Mouse (Mus musculus) heart, postnatal 0 days (tissue): ENCODE measurements at regions not wholly inside any gene's neighbourhood (a gene's known extent, or its start where the extent isn't known, plus 50 kb on each side); places are given as distances from the start of the nearest gene placed in this dataset.

Experiments used
- ATAC-seq: fragments of 200-750 bp; cut with Nextera tagmentation; 2 replicates; pipeline ENCODE4 v1.8.0; 2017; ENCODE audit warnings: low read depth, moderate number of reproducible peaks, moderate library complexity; ENCODE audit not compliant: insufficient read depth
- DNase-seq: peaks from one replicate; pipeline ENCODE4 v3.0.0-alpha.2; 2016; ENCODE audit warnings: low spot score
- H3K27ac ChIP-seq: fragments of 300-500 bp; sonication (generic); 2 replicates; pipeline ENCODE4 v1.5.1; 2014; ENCODE audit warnings: low read depth, mild to moderate bottlenecking
- H3K27me3 ChIP-seq: fragments of 300-500 bp; sonication (generic); 2 replicates; pipeline ENCODE4 v1.6.1; 2014; ENCODE audit warnings: low read length, mixed read lengths; ENCODE audit not compliant: control insufficient read depth, insufficient read depth
- H3K36me3 ChIP-seq: fragments of 300-500 bp; sonication (generic); replicated peaks from 2 replicates; pipeline ENCODE4 v1.6.1; 2014; ENCODE audit warnings: low read length, mixed read lengths; ENCODE audit not compliant: control insufficient read depth, insufficient read depth
- H3K4me1 ChIP-seq: fragments of 300-500 bp; sonication (generic); 2 replicates; pipeline ENCODE4 v1.6.1; 2014; ENCODE audit warnings: antibody characterized with exemption; ENCODE audit not compliant: control insufficient read depth, insufficient read depth
- H3K4me2 ChIP-seq: fragments of 300-500 bp; sonication (generic); 2 replicates; pipeline ENCODE4 v1.6.1; 2014; ENCODE audit warnings: low read depth, mild to moderate bottlenecking, low read length, moderate library complexity
- H3K4me3 ChIP-seq: fragments of 300-500 bp; sonication (generic); 2 replicates; pipeline ENCODE4 v1.5.1; 2014; ENCODE audit warnings: low read depth, low read length
- H3K9ac ChIP-seq: fragments of 300-500 bp; sonication (generic); replicated peaks from 2 replicates; pipeline ENCODE4 v1.6.1; 2014; ENCODE audit warnings: low read depth, low read length, mixed read lengths
- H3K9me3 ChIP-seq: fragments of 300-500 bp; sonication (generic); replicated peaks from 2 replicates; pipeline ENCODE4 v1.6.1; 2016; ENCODE audit warnings: low read length; ENCODE audit not compliant: control insufficient read depth
- CTCF ChIP-seq: IDR thresholded peaks from 2 replicates; pipeline ENCODE4 v1.5.1; 2016; ENCODE audit warnings: antibody characterized with exemption, control low read depth, low read depth
- EP300 ChIP-seq: IDR thresholded peaks from 2 replicates; pipeline ENCODE4 v1.6.1; 2016; ENCODE audit warnings: antibody characterized with exemption, low read depth
- WGBS: fragments of 180-500 bp; shearing (Covaris S2); extraction: QIAGEN DNeasy Blood & Tissue Kit; methylation state at CpG from one replicate; pipeline ENCODE4 v1.1.7; 2014; 5-methylcytosine and 5-hydroxymethylcytosine counted together

DNA sequence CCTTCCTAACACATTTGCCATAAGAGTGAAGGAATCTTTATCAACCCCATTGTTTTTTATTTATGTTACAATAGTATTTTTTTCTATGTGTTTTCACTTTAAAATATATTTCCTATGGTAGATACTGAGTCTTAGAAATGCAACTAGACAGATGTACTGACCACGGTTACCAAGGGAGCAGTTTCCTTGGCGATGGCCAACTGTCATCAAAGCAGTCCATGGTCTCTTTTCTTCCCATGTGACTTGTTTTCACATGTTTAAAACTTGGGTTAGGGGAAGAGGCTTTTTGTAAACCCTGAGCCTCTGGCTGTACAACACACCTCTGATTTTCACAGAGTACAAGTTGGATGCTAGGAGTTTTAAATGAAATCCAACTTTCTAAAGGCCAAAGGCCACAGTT, 411.9 kb upstream of the Gm765 start:
- ATAC-seq (no peak), DNase-seq (no peak)
- Histone ChIP-seq H3K36me3 (no peaks in the 10 kb centered on the region), H3K4me3 (no peak overlapping the region), H3K4me1 (no peaks in the 10 kb centered on the region), H3K4me2 (no peak overlapping the region), H3K27ac (no peak overlapping the region), H3K27me3 (no peaks in the 10 kb centered on the region), H3K9me3 (no peaks in the 10 kb centered on the region), H3K9ac (no peak overlapping the region)
- 82% methylated on average over 2 of the region's 2 CpGs for WGBS
- TF ChIP-seq CTCF (no peak), EP300 (no peak)

DNA sequence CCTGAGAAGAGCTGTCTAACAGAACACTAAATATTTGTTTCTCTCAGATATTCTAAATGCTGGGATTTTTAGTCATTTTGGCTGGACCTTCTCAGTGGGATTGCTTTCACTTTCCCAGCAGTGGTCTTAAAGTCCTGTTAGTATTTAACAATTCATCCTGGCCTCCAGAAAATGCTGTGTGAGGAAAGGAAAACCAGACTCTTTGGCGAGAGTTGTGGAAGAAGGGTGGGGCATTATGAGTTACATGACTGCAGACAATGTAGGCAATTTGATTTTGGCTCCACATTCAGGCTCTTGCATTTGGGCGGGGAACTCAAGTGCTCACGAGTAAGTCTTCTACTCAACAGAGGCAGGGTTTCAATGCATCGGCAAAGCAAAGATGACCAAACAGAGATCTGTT, 406.1 kb upstream of the Gm765 start:
- WGBS, result 70% methylated on average over 4 of the region's 4 CpGs
- H3K27me3 ChIP-seq, result no peaks in the 10 kb centered on the region
- DNase-seq (no peak), ATAC-seq (no peak)
- H3K9ac ChIP-seq, result no peak overlapping the region
- no peaks in the 10 kb centered on the region for H3K4me1 ChIP-seq
- H3K4me2 ChIP-seq, result no peak overlapping the region
- no peaks in the 10 kb centered on the region for H3K36me3 ChIP-seq
- TF ChIP-seq CTCF (no peak), EP300 (no peak)
- H3K9me3 ChIP-seq, result no peaks in the 10 kb centered on the region
- no peak overlapping the region for H3K4me3 ChIP-seq
- no peak overlapping the region for H3K27ac ChIP-seq

DNA sequence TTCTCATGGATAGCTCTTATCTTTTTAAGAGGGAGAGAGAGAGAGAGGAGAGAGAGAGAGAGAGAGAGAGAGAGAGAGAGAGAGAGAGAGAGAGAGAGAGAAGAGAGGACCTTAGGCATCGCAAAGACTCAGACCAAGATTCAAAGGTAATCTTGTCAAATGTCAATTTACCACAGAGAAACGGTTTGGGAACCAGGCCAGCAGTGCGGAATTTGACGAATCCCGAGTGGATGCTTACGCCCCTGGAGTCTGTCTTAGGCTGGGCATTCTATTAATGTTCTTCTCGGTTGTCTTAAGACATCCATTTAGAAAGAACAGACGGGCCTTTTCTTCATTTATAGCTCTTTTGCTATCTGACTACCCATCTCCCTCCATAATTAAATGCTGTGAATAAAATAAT, 404.4 kb upstream of the Gm765 start:
- TF ChIP-seq EP300 (no peak), CTCF (no peak)
- Histone ChIP-seq H3K9me3 (no peaks in the 10 kb centered on the region), H3K4me1 (no peaks in the 10 kb centered on the region), H3K27ac (no peak overlapping the region), H3K9ac (no peak overlapping the region), H3K36me3 (no peaks in the 10 kb centered on the region), H3K27me3 (no peaks in the 10 kb centered on the region), H3K4me2 (peak overlapping the region; percentile 12; the same call in 1 of the 2 replicates), H3K4me3 (no peak overlapping the region)
- WGBS, result 38% methylated on average over 8 of the region's 8 CpGs
- no peak for DNase-seq
- ATAC-seq, result no peak

DNA sequence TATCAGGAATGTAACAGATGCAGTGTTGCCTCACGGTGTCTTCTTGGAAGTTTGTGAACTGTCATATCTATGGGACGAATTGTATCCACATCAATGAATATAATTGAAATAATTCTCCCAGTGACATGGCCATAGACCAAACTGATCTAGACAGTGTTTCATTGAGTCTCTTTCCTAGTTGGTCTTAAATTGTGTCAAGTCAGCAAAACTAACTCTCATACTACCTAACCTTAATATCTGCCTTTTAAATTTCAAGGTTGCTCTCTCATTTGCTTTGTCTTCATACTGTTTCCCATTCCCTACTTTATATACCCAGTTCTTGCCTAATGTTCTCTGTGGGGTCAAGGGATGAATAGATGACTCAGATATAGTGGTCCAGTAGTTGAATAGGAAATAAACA, 397.9 kb upstream of the Gm765 start:
- Histone ChIP-seq H3K27me3 (no peaks in the 10 kb centered on the region), H3K4me2 (no peak overlapping the region), H3K9me3 (no peaks in the 10 kb centered on the region), H3K9ac (no peak overlapping the region), H3K36me3 (no peaks in the 10 kb centered on the region), H3K4me3 (no peak overlapping the region), H3K27ac (no peak overlapping the region), H3K4me1 (no peaks in the 10 kb centered on the region)
- no peak for DNase-seq
- 93% methylated on average over 2 of the region's 2 CpGs for WGBS
- no peak for ATAC-seq
- TF ChIP-seq CTCF (no peak), EP300 (no peak)

DNA sequence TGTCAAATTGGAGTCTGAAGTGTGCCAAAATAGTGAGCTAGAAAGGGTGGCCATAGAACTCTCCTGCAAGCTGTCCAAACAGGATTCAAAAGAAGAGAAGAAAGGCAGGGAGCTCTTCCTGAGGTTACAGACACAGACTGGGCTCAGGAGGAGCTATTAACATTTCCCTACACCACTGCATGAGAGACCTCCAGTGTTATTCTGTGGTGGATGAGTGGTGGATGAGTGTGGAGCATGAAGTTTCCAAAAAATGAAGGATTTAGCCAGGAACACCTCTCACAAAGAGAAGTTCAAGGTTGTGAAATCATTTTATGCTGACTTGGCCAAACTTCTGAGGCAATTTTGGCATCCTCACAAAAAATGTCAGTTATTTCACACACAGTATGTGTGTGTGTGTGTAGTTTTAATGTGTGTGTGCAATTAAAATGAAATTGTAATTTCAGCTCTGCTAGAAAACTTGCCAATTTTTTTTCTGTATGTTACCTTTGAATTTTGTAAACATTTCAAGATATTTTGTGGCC, 388.5 kb upstream of the Gm765 start:
- H3K4me1 ChIP-seq, result no peaks in the 10 kb centered on the region
- no peak overlapping the region for H3K4me3 ChIP-seq
- H3K9me3 ChIP-seq, result no peaks in the 10 kb centered on the region
- TF ChIP-seq EP300 (no peak), CTCF (no peak)
- no peak overlapping the region for H3K9ac ChIP-seq
- no peak overlapping the region for H3K27ac ChIP-seq
- no peaks in the 10 kb centered on the region for H3K27me3 ChIP-seq
- DNase-seq (no peak), ATAC-seq (no peak)
- H3K36me3 ChIP-seq, result no peaks in the 10 kb centered on the region
- no peak overlapping the region for H3K4me2 ChIP-seq

DNA sequence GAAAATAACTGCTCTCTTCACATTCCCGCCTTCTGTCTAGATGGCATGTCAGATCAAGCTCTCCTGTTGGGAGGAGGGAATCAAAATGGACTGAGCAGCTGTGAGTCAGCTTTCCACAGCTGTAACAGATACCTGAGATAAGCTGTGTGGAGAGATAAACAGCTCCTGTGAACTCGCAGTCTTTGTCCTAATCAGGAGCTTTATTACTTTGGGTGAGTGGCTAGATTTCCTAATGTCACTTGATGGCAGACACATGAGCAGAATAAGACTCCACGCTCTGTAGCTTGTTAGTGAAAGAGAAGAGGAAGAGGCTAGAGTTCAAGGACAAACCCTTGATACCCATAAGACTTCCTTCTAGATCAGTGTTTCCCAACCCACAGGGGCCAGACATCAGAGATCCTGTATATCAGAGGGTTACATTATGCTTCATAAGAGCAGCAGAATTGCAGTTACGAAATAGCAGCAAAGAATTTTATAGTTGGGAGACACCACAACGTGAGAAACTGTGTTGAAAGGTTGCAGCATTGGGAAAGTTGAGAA, 384.1 kb upstream of the Gm765 start:
- H3K4me2 ChIP-seq, result no peak overlapping the region
- H3K27ac ChIP-seq, result no peak overlapping the region
- no peaks in the 10 kb centered on the region for H3K9me3 ChIP-seq
- ATAC-seq (no peak), DNase-seq (no peak)
- no peak overlapping the region for H3K9ac ChIP-seq
- H3K36me3 ChIP-seq, result no peaks in the 10 kb centered on the region
- TF ChIP-seq EP300 (no peak), CTCF (no peak)
- no peaks in the 10 kb centered on the region for H3K27me3 ChIP-seq
- WGBS, result 63% methylated on average over 5 of the region's 5 CpGs
- H3K4me3 ChIP-seq, result no peak overlapping the region
- no peaks in the 10 kb centered on the region for H3K4me1 ChIP-seq
